Mouse (Mus musculus): ENCODE measurements around the gene Ruvbl2. TPM values are rescaled to one million over a fixed set of nuclear protein-coding genes. Genes with fewer than 3 reads are reported as not detected.
A peak's percentile ranks its signal among the peaks of the same experiment; 100 is the strongest.
"Not testable (repeated sequence)": the region's sequence is repeated elsewhere in the genome, so short reads cannot be mapped to it uniquely, and the experiment has no call there.

Gene Ruvbl2
- polyA plus RNA-seq, 1 experiment from 2014 or later, result 153 TPM

DNA sequence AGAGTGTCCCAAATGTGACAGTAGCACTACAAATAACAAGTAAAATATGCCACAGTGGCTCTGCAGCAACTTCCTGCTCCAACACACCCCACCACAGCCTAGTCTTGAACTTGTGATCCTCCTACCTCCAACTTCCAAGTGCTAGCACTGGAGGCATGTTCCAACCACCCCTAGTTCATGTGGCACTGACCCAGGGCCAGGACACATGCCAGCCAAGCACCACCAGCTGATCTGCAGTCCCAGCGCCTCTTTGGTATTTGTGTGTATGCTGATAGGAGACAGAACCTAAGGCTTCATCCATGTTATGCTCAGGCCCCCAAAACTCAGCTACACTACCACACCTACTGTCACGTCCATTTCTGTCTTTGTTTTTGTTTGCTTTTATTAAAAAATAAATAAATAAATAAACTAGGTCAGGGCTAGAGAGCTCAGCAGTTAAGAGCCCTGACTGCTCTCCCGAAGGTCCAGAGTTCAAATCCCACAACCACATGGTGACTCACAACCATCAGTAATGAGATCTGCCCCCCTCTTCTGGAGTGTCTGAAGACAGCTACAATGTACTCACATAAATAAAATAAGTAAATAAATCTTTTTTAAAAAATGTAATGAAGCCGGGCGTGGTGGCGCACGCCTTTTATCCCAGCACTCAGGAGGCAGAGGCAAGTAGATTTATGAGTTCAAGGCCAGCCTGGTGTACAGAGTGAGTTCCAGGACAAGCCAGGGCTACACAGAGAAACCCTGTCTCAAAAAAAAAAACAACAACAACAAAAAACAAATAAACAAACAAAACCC, 26.3 kb upstream of the Ruvbl2 start:
- H3K4me3 ChIP-seq (ENCODE audit: low read depth, low read length), result no peak overlapping the region
- H3K36me3 ChIP-seq (ENCODE audit: control insufficient read depth, insufficient read depth, low read length), result peaks cover 44% of the 10 kb centered on the region
- H3K4me2 ChIP-seq (ENCODE audit: low read length), result no peak overlapping the region
- ATAC-seq (no peak), DNase-seq (ENCODE audit: low spot score) (no peak)
- H3K27ac ChIP-seq (ENCODE audit: low read depth, low read length), result no peak overlapping the region
- H3K9ac ChIP-seq (ENCODE audit: low read length), result no peak overlapping the region
- WGBS, result 92% methylated on average over 7 of the region's 7 CpGs
- no peaks in the 10 kb centered on the region for H3K27me3 ChIP-seq (replicated peaks; ENCODE audit: control insufficient read depth, insufficient read depth, low read length)
- H3K4me1 ChIP-seq (ENCODE audit: control insufficient read depth, insufficient read depth, low read length), result peaks cover 17% of the 10 kb centered on the region
- no peaks in the 10 kb centered on the region for H3K9me3 ChIP-seq (replicated peaks; ENCODE audit: control insufficient read depth, low read length)

DNA sequence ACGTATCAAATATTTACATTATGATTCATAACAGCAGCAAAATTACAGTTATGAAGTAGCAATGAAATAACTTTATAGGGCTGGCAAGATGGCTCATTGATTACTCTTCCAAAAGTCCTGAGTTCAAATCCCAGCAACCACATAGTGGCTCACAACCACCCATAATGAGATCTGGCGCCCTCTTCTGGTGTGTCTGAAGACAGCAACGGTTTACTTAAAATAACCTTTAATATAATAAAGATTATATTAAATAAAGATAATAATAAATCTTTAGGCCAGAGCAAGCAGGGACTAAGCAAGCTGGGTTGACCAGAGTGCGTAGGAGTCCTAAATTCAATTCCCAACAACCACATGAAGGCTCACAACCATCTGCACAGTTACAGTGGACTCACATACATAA, 25.0 kb upstream of the Ruvbl2 start:
- ATAC-seq; H3K27me3 ChIP-seq (replicated peaks; ENCODE audit: control insufficient read depth, insufficient read depth, low read length); H3K4me3 ChIP-seq (ENCODE audit: low read depth, low read length); H3K4me2 ChIP-seq (ENCODE audit: low read length); H3K9me3 ChIP-seq (replicated peaks; ENCODE audit: control insufficient read depth, low read length); H3K9ac ChIP-seq (ENCODE audit: low read length); H3K27ac ChIP-seq (ENCODE audit: low read depth, low read length); DNase-seq (ENCODE audit: low spot score): not testable (repeated sequence)
- WGBS, result 77% methylated on average over 4 of the region's 4 CpGs
- Histone ChIP-seq H3K36me3 (ENCODE audit: control insufficient read depth, insufficient read depth, low read length) (peaks cover 51% of the 10 kb centered on the region), H3K4me1 (ENCODE audit: control insufficient read depth, insufficient read depth, low read length) (peaks cover 21% of the 10 kb centered on the region)

DNA sequence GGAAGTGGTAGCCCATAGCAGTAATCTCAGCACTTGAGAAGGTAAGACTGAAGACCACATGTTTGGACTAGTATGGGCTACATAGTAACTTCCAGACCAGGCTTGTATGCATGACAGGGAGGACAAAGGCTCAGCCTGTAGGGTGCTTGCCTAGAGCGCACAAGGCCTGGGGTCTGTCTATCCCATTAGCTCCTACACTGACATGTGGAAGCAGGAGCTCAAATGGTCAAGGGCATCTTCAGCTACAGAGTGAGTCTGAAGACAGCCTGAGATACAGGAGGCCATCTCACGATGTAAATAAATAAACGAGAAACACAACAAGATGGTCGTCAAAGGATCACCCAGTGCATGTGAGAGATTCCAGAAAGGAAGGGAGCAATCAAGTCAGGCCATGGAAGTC, 24.4 kb upstream of the Ruvbl2 start:
- DNase-seq (ENCODE audit: low spot score) (no peak), ATAC-seq (no peak)
- H3K4me3 ChIP-seq (ENCODE audit: low read depth, low read length), result no peak overlapping the region
- WGBS, result 85% methylated on average over 4 of the region's 4 CpGs
- peaks cover 27% of the 10 kb centered on the region for H3K4me1 ChIP-seq (ENCODE audit: control insufficient read depth, insufficient read depth, low read length)
- no peak overlapping the region for H3K9ac ChIP-seq (ENCODE audit: low read length)
- no peaks in the 10 kb centered on the region for H3K27me3 ChIP-seq (replicated peaks; ENCODE audit: control insufficient read depth, insufficient read depth, low read length)
- peaks cover 57% of the 10 kb centered on the region for H3K36me3 ChIP-seq (ENCODE audit: control insufficient read depth, insufficient read depth, low read length)
- H3K4me2 ChIP-seq (ENCODE audit: low read length), result no peak overlapping the region
- H3K9me3 ChIP-seq (replicated peaks; ENCODE audit: control insufficient read depth, low read length), result no peaks in the 10 kb centered on the region
- no peak overlapping the region for H3K27ac ChIP-seq (ENCODE audit: low read depth, low read length)

DNA sequence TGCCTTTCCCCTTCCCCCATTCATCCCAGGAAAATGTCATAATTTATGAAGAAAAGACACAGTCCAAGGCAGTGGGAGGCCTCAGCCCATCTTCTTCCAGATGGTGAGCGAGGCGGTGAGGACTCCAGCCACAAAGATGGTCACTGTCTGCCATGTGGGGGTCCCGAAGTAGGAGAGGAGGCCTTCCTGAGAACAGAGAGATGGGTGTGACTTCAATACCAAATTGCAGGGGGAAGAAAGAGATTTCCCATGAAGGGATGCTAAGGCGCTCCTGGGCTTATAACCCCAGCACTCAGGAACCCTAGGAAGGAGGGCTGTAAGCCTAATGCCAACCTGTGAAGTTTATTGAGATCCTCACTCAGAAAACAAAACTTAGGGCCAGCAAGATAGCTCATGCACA, 23.9 kb upstream of the Ruvbl2 start:
- no peaks in the 10 kb centered on the region for H3K27me3 ChIP-seq (replicated peaks; ENCODE audit: control insufficient read depth, insufficient read depth, low read length)
- no peak overlapping the region for H3K4me3 ChIP-seq (ENCODE audit: low read depth, low read length)
- no peak overlapping the region for H3K9ac ChIP-seq (ENCODE audit: low read length)
- H3K27ac ChIP-seq (ENCODE audit: low read depth, low read length), result no peak overlapping the region
- H3K4me1 ChIP-seq (ENCODE audit: control insufficient read depth, insufficient read depth, low read length), result peaks cover 32% of the 10 kb centered on the region
- peaks cover 62% of the 10 kb centered on the region for H3K36me3 ChIP-seq (ENCODE audit: control insufficient read depth, insufficient read depth, low read length)
- ATAC-seq (no peak), DNase-seq (ENCODE audit: low spot score) (no peak)
- H3K9me3 ChIP-seq (replicated peaks; ENCODE audit: control insufficient read depth, low read length), result no peaks in the 10 kb centered on the region
- WGBS, result 96% methylated on average over 4 of the region's 4 CpGs
- H3K4me2 ChIP-seq (ENCODE audit: low read length), result no peak overlapping the region

DNA sequence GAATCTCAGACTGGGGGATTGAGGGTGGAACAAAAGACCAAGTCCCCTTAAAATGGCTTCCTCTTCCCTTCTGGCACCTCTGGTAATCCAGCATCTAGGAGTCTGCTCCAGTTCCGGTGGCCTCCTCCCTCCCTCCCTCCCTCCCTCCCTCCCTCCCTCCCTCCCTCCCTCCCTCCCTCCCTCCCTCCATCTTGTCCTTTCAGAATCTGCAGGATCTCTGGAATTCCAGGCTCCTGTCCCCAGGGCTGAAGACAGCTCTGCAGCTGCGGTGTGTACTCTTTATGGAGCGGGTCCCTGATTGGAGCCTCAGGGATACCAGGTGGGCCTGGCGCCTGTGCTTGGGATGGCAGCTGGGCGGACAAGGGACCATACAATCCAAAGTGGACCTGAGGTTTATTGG, 23.4 kb upstream of the Ruvbl2 start:
- H3K9me3 ChIP-seq (replicated peaks; ENCODE audit: control insufficient read depth, low read length), result no peaks in the 10 kb centered on the region
- no peak overlapping the region for H3K4me2 ChIP-seq (ENCODE audit: low read length)
- no peak overlapping the region for H3K9ac ChIP-seq (ENCODE audit: low read length)
- peak overlapping the region; percentile 98; the same call in 1 of the 2 replicates for H3K27ac ChIP-seq (ENCODE audit: low read depth, low read length)
- peaks cover 33% of the 10 kb centered on the region for H3K4me1 ChIP-seq (ENCODE audit: control insufficient read depth, insufficient read depth, low read length)
- H3K4me3 ChIP-seq (ENCODE audit: low read depth, low read length), result no peak overlapping the region
- ATAC-seq (no peak), DNase-seq (ENCODE audit: low spot score) (no peak)
- no peaks in the 10 kb centered on the region for H3K27me3 ChIP-seq (replicated peaks; ENCODE audit: control insufficient read depth, insufficient read depth, low read length)
- WGBS, result 65% methylated on average over 5 of the region's 5 CpGs
- peaks cover 64% of the 10 kb centered on the region for H3K36me3 ChIP-seq (ENCODE audit: control insufficient read depth, insufficient read depth, low read length)

DNA sequence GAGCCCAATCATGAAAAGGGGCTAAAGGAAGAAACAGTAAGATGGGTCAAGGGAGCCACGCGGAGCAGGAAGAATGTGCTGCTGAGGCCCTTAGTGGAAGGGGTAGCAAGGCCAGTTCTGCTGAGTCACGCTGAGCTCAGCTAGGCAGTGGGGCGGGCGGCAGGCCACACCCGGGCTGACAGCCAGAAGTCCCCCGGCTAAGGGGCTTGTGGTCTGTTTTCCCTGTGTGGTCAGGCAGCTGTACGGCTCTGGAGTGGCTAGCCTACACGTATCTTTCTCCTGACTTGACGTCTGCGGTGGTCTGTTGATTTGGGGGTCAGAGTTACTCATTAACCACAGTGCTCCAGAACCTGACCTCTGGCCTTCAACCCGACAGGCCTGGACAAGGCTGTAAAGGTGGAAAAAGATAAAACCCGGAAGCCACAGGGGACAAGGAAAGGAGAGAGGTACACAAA, 23.0 kb upstream of the Ruvbl2 start:
- Histone ChIP-seq H3K4me2 (ENCODE audit: low read length) (peak overlapping the region; percentile 52), H3K9me3 (replicated peaks; ENCODE audit: control insufficient read depth, low read length) (no peaks in the 10 kb centered on the region), H3K4me1 (ENCODE audit: control insufficient read depth, insufficient read depth, low read length) (peaks cover 30% of the 10 kb centered on the region), H3K4me3 (ENCODE audit: low read depth, low read length) (no peak overlapping the region), H3K27ac (ENCODE audit: low read depth, low read length) (peak overlapping the region; percentile 98; the same call in 1 of the 2 replicates), H3K27me3 (replicated peaks; ENCODE audit: control insufficient read depth, insufficient read depth, low read length) (no peaks in the 10 kb centered on the region), H3K36me3 (ENCODE audit: control insufficient read depth, insufficient read depth, low read length) (peaks cover 66% of the 10 kb centered on the region), H3K9ac (ENCODE audit: low read length) (no peak overlapping the region; the same call in 1 of the 2 replicates)
- ATAC-seq (no peak), DNase-seq (ENCODE audit: low spot score) (no peak)
- 62% methylated on average over 13 of the region's 13 CpGs for WGBS

DNA sequence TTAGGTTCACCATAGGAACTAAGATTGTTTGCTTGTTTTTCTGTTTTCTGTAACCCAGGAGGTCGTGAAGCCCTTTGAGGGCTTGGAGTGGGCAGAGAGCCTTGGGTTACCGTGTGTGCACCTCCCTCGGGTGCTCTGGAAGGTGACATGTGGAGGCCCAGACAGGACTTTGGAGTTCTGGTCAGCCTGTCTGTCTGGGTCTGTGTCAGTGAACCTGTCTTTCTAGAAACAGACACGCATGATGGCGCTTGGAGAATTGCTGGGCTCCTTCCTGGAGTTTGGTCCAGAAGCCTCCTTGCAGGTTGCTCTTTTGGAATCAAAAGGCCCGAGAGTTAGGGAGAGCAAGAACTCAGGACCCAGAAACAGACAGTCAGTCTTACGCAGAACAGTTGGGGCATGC, 22.5 kb upstream of the Ruvbl2 start:
- no peak for DNase-seq (ENCODE audit: low spot score)
- 83% methylated on average over 7 of the region's 7 CpGs for WGBS
- Histone ChIP-seq H3K4me3 (ENCODE audit: low read depth, low read length) (peak overlapping the region; percentile 80), H3K9me3 (replicated peaks; ENCODE audit: control insufficient read depth, low read length) (no peaks in the 10 kb centered on the region), H3K27ac (ENCODE audit: low read depth, low read length) (peak overlapping the region; percentile 98), H3K36me3 (ENCODE audit: control insufficient read depth, insufficient read depth, low read length) (peaks cover 70% of the 10 kb centered on the region), H3K4me1 (ENCODE audit: control insufficient read depth, insufficient read depth, low read length) (peaks cover 25% of the 10 kb centered on the region), H3K27me3 (replicated peaks; ENCODE audit: control insufficient read depth, insufficient read depth, low read length) (no peaks in the 10 kb centered on the region), H3K9ac (ENCODE audit: low read length) (peak overlapping the region; percentile 45), H3K4me2 (ENCODE audit: low read length) (peak overlapping the region; percentile 52)
- no peak for ATAC-seq

DNA sequence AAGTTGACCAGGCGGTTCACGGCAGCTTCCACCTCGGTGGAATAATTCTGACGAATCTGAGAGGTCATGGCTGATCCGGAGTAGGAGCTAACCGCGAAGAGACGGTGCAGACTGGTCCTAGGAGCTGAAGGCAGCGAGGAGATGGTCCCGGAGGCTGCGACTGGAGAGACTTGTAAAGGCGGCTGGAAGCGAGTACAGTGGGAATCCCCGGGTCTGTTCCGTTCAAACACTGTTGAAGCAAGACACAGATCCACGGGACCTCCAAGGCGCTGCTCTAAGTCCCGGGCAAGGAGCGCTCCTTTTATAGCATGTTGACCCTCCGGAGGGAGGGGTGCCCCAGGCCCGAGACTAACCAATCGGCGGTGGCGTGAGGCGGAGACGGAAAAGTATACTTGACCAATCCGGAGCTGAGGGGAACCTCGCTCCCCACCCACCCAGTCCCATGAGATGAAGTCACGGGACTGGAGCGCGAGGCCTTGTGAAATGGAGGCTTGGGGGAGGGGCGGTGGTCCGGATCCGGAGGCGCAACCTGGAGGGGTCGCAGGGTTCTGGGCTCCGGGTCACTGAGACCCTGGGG, 21.8 kb upstream of the Ruvbl2 start, which contains the start of gene Ftl1:
Gene Ftl1 (minus strand): TSS at position 321 of the 577 bp plus-strand sequence.
- peaks cover 70% of the 10 kb centered on the region for H3K36me3 ChIP-seq (ENCODE audit: control insufficient read depth, insufficient read depth, low read length)
- ATAC-seq, result peak; percentile 97
- peak within 1 kb of the TSS; percentile 83 for H3K4me2 ChIP-seq (ENCODE audit: low read length)
- peak within 1 kb of the TSS; percentile 80 for H3K4me3 ChIP-seq (ENCODE audit: low read depth, low read length)
- under 1% methylated on average over 30 of the region's 37 CpGs for WGBS
- peaks cover 24% of the 10 kb centered on the region for H3K4me1 ChIP-seq (ENCODE audit: control insufficient read depth, insufficient read depth, low read length)
- peak within 1 kb of the TSS; percentile 98 for H3K27ac ChIP-seq (ENCODE audit: low read depth, low read length)
- H3K9ac ChIP-seq (ENCODE audit: low read length), result peak within 1 kb of the TSS; percentile 94
- H3K9me3 ChIP-seq (replicated peaks; ENCODE audit: control insufficient read depth, low read length); H3K27me3 ChIP-seq (replicated peaks; ENCODE audit: control insufficient read depth, insufficient read depth, low read length): not testable (repeated sequence)
- peak; percentile 100 for DNase-seq (ENCODE audit: low spot score)

All from forebrain, embryonic 14.5 days (tissue).